ENCODE assay signal across 9 mouse cellular contexts in genomic region chr2:9884533-9885216, GRCm38 (mm10). TPM values are rescaled to one million over a fixed set of nuclear protein-coding genes. Genes with fewer than 3 reads are reported as not detected.
A peak's percentile ranks its signal among the peaks of the same experiment; 100 is the strongest.
DNase-seq lines count a peak whose midpoint lies in the region; ATAC-seq lines count a peak whose summit lies in the region.
"Had no signal": no experiment of that assay in that cellular context is flagged by ENCODE, and none has a peak within 500 bp of the region (broad histone marks: within the 10 kb centered on the region; RNA-seq: fewer than 3 reads in every experiment).

No protein-coding gene starts in this region.

- no peak overlapping the region for H3K27ac ChIP-seq in liver, embryonic 11.5 days (ENCODE audit: low read depth, low read length)
- H3K27ac ChIP-seq in hindbrain, embryonic 11.5 days (ENCODE audit: low read depth, low read length): no peak overlapping the region
- H3K27ac ChIP-seq in limb, embryonic 15.5 days: no peak overlapping the region
- H3K27ac ChIP-seq in stomach, embryonic 15.5 days: no peak overlapping the region

- ATAC-seq in liver, embryonic 11.5 days (replicated peaks; ENCODE audit: low FRiP score): no peak
- ATAC-seq in hindbrain, embryonic 11.5 days (ENCODE audit: low FRiP score): no peak
- no peak for ATAC-seq in limb, embryonic 15.5 days (ENCODE audit: insufficient number of reproducible peaks, low FRiP score, low TSS enrichment, low read depth)
- no peak for ATAC-seq in stomach, embryonic 15.5 days (ENCODE audit: insufficient read depth, low FRiP score, low read depth)

- H3K4me3 ChIP-seq in liver, embryonic 11.5 days (ENCODE audit: low read depth, low read length): 0 out of 2 replicates have a peak overlapping the region, but pooled peaks have one; percentile 35
- peak overlapping the region; percentile 27; the same call in 1 of the 2 replicates for H3K4me3 ChIP-seq in hindbrain, embryonic 11.5 days (ENCODE audit: low read depth, low read length)
- H3K4me3 ChIP-seq in limb, embryonic 15.5 days: peak overlapping the region; percentile 10
- 0 out of 2 replicates have a peak overlapping the region, but pooled peaks have one; percentile 11 for H3K4me3 ChIP-seq in stomach, embryonic 15.5 days (replicated peaks)

- no peaks in the 10 kb centered on the region for H3K36me3 ChIP-seq in liver, embryonic 11.5 days (ENCODE audit: control insufficient read depth, insufficient read depth, low read length)
- no peaks in the 10 kb centered on the region for H3K36me3 ChIP-seq in hindbrain, embryonic 11.5 days (ENCODE audit: control insufficient read depth, insufficient read depth, low read length)
- no peaks in the 10 kb centered on the region for H3K36me3 ChIP-seq in limb, embryonic 15.5 days
- H3K36me3 ChIP-seq in stomach, embryonic 15.5 days: no peaks in the 10 kb centered on the region

- DNase-seq in liver, embryonic 11.5 days (ENCODE audit: low spot score): no peak
- DNase-seq in liver (no peak), adipocyte (ENCODE audit: low spot score) (no peak)
- peak; percentile 56 for DNase-seq in hindbrain, embryonic 11.5 days (ENCODE audit: low spot score)
- no peak for DNase-seq in layer of hippocampus, adult 18-20 months (ENCODE audit: low spot score in 2 of 2)
- DNase-seq: layer of hippocampus, postnatal 36 days had no signal

- no peak overlapping the region for H3K9ac ChIP-seq in liver, embryonic 11.5 days (ENCODE audit: low read depth, low read length)
- peak overlapping the region; percentile 31; the same call in 1 of the 2 replicates for H3K9ac ChIP-seq in hindbrain, embryonic 11.5 days (ENCODE audit: low read depth, low read length)
- no peak overlapping the region for H3K9ac ChIP-seq in limb, embryonic 15.5 days
- H3K9ac ChIP-seq in stomach, embryonic 15.5 days: no peak overlapping the region

- H3K27me3 ChIP-seq in liver, embryonic 11.5 days (replicated peaks; ENCODE audit: control insufficient read depth, insufficient read depth, low read length): peaks cover 99% of the 10 kb centered on the region
- H3K27me3 ChIP-seq in hindbrain, embryonic 11.5 days (ENCODE audit: control insufficient read depth, insufficient read depth, low read length): peaks cover 89% of the 10 kb centered on the region
- peaks cover 95% of the 10 kb centered on the region for H3K27me3 ChIP-seq in limb, embryonic 15.5 days
- H3K27me3 ChIP-seq in stomach, embryonic 15.5 days (replicated peaks): peaks cover 90% of the 10 kb centered on the region

- no peaks in the 10 kb centered on the region for H3K9me3 ChIP-seq in liver, embryonic 11.5 days (ENCODE audit: control insufficient read depth, low read length)
- no peaks in the 10 kb centered on the region for H3K9me3 ChIP-seq in hindbrain, embryonic 11.5 days (ENCODE audit: control insufficient read depth, low read length)
- no peaks in the 10 kb centered on the region for H3K9me3 ChIP-seq in limb, embryonic 15.5 days
- H3K9me3 ChIP-seq in stomach, embryonic 15.5 days: no peaks in the 10 kb centered on the region

- 12% methylated on average over 15 of the region's 15 CpGs for WGBS in liver, embryonic 11.5 days
- WGBS in hindbrain, embryonic 11.5 days: 2% methylated on average over 15 of the region's 15 CpGs
- WGBS in limb, embryonic 15.5 days: 7% methylated on average over 15 of the region's 15 CpGs
- WGBS in stomach, embryonic 15.5 days: 7% methylated on average over 15 of the region's 15 CpGs

- H3K4me2 ChIP-seq in liver, embryonic 11.5 days: peak overlapping the region; percentile 84
- 0 out of 2 replicates have a peak overlapping the region, but pooled peaks have one; percentile 3 for H3K4me2 ChIP-seq in hindbrain, embryonic 11.5 days (replicated peaks; ENCODE audit: low read depth, low read length)
- peak overlapping the region; percentile 19; the same call in 1 of the 2 replicates for H3K4me2 ChIP-seq in limb, embryonic 15.5 days
- H3K4me2 ChIP-seq in stomach, embryonic 15.5 days: 0 out of 2 replicates have a peak overlapping the region, but pooled peaks have one; percentile 47

- H3K4me1 ChIP-seq in liver, embryonic 11.5 days (replicated peaks; ENCODE audit: control insufficient read depth, insufficient read depth, low read length): peaks cover 12% of the 10 kb centered on the region; the same call in 1 of the 2 replicates
- peaks cover 10% of the 10 kb centered on the region; the same call in 1 of the 2 replicates for H3K4me1 ChIP-seq in hindbrain, embryonic 11.5 days (replicated peaks; ENCODE audit: control insufficient read depth, insufficient read depth, low read length)
- peaks cover 55% of the 10 kb centered on the region for H3K4me1 ChIP-seq in limb, embryonic 15.5 days
- H3K4me1 ChIP-seq in stomach, embryonic 15.5 days: peaks cover 19% of the 10 kb centered on the region; the same call in 1 of the 2 replicates

RNA-seq across cellular contexts. Expression of gene 4930412O13Rik, which starts 3.6 kb away (rescaled TPM):
- not detected in 2 replicates for polyA plus RNA-seq in liver, embryonic 11.5 days (2014; fragmentation: Nextera tagmentation; extraction: Ambion mirVana)
- 0.24 and 0.71 TPM in 2 replicates for polyA plus RNA-seq in hindbrain, embryonic 11.5 days (2014; fragmentation: Nextera tagmentation; extraction: Ambion mirVana)
- not detected in 2 replicates for polyA plus RNA-seq in limb, embryonic 15.5 days (2015; fragmentation: Nextera tagmentation; extraction: Ambion mirVana)
- not detected in 2 replicates for polyA plus RNA-seq in stomach, embryonic 15.5 days (2015; fragmentation: Nextera tagmentation; extraction: Ambion mirVana)
- total RNA-seq in layer of hippocampus, adult 18-20 months (2021): not detected
- total RNA-seq: gastrocnemius, adult 18-20 months; layer of hippocampus, postnatal 36 days had no signal

RNA-seq across cellular contexts. Expression of gene 9230102O04Rik, which starts 4.7 kb away (rescaled TPM):
- not detected in 2 replicates for polyA plus RNA-seq in liver, embryonic 11.5 days (2014; fragmentation: Nextera tagmentation; extraction: Ambion mirVana)
- 1.6 and 3.3 TPM in 2 replicates for polyA plus RNA-seq in hindbrain, embryonic 11.5 days (2014; fragmentation: Nextera tagmentation; extraction: Ambion mirVana)
- polyA plus RNA-seq in limb, embryonic 15.5 days (2015; fragmentation: Nextera tagmentation; extraction: Ambion mirVana): not detected in 2 replicates
- polyA plus RNA-seq in stomach, embryonic 15.5 days (2015; fragmentation: Nextera tagmentation; extraction: Ambion mirVana): not detected in 2 replicates
- total RNA-seq in layer of hippocampus, adult 18-20 months (2021): not detected
- total RNA-seq: gastrocnemius, adult 18-20 months; layer of hippocampus, postnatal 36 days had no signal

RNA-seq across cellular contexts. Expression of gene Gata3, which starts 5.2 kb away (rescaled TPM):
- polyA plus RNA-seq in liver, embryonic 11.5 days (2014; fragmentation: Nextera tagmentation; extraction: Ambion mirVana): 4.0 and 4.8 TPM in 2 replicates
- polyA plus RNA-seq in hindbrain, embryonic 11.5 days (2014; fragmentation: Nextera tagmentation; extraction: Ambion mirVana): 18.6 and 22.9 TPM in 2 replicates
- polyA plus RNA-seq in limb, embryonic 15.5 days (2015; fragmentation: Nextera tagmentation; extraction: Ambion mirVana): 38.8 and 41.4 TPM in 2 replicates
- polyA plus RNA-seq in stomach, embryonic 15.5 days (2015; fragmentation: Nextera tagmentation; extraction: Ambion mirVana): 4.5 and 4.6 TPM in 2 replicates
- total RNA-seq in layer of hippocampus, adult 18-20 months (2021): not detected

Comparison
In these comparisons a context has a peak if more than half of its experiments do, and no peak if none do; other contexts are left out.
1. H3K4me2 ChIP-seq: peak in every context shown above with its lines; median percentile 84 in liver, embryonic 11.5 days; 47 in stomach, embryonic 15.5 days; 19 in limb, embryonic 15.5 days; 3 in hindbrain, embryonic 11.5 days.